Mouse (Mus musculus): Measurements from ENCODE around the gene Frmd4b. TPM values are rescaled to one million over a fixed set of nuclear protein-coding genes. Genes with fewer than 3 reads are reported as not detected.
A peak's percentile ranks its signal among the peaks of the same experiment; 100 is the strongest.

The Frmd4b gene
- total RNA-seq, 1 experiment, result 2.1 TPM

GRCm38 (mm10) chr6:97312545-97312939 lies 304.8 kb downstream of the Frmd4b start:
- Histone ChIP-seq H3K4me1 (ENCODE audit: control insufficient read depth in 2 of 2, insufficient read depth in 2 of 2, low read length in 2 of 2, poor library complexity in 1 of 2) (peaks cover 2 to 8% of the 10 kb centered on the region in 2 experiments; a peak in 3 of 4 replicates), H3K9ac (ENCODE audit: insufficient read depth, low read depth, low read length, poor library complexity, severe bottlenecking) (no peak overlapping the region), H3K4me3 (ENCODE audit: insufficient read depth in 1 of 2, low read depth in 1 of 2, low read length in 2 of 2, poor library complexity in 1 of 2, severe bottlenecking in 1 of 2) (peak overlapping the region; percentile 39 to 63; a peak in 3 of 4 replicates), H3K9me3 (ENCODE audit: control insufficient read depth, insufficient read depth, low read depth, low read length) (no peaks in the 10 kb centered on the region), H3K36me3 (ENCODE audit: control insufficient read depth, insufficient read depth, low read length, poor library complexity, severe bottlenecking) (no peaks in the 10 kb centered on the region), H3K27ac (ENCODE audit: insufficient read depth, low read depth, low read length, poor library complexity, severe bottlenecking) (no peak overlapping the region)
- no peak for TF ChIP-seq CHD2 (IDR thresholded peaks at IDR 0.05; ENCODE audit: low read depth, low read length)
- no peak for TF ChIP-seq HCFC1 (IDR thresholded peaks at IDR 0.05; ENCODE audit: borderline replicate concordance, insufficient read depth, low read length)
- TF ChIP-seq MAFK (IDR thresholded peaks at IDR 0.05; ENCODE audit: insufficient read depth, low read depth, low read length), result no peak
- no peak for TF ChIP-seq ZNF384 (IDR thresholded peaks at IDR 0.05; ENCODE audit: low read depth, low read length)
- no peak for TF ChIP-seq ZC3H11A (IDR thresholded peaks at IDR 0.05; ENCODE audit: borderline replicate concordance, low read depth, low read length)
- in situ Hi-C loops (cut with MboI; ENCODE audit: low sequenced_read_pairs in 2 of 2, unreplicated experiment in 2 of 2), result no loop called here
- DNase-seq (ENCODE audit: low read depth, low spot score), result no peak

GRCm38 (mm10) chr6:97311599-97312544 lies 305.5 kb downstream of the Frmd4b start:
- H3K27ac ChIP-seq (ENCODE audit: insufficient read depth, low read depth, low read length, poor library complexity, severe bottlenecking), result no peak overlapping the region
- no peaks in the 10 kb centered on the region for H3K36me3 ChIP-seq (ENCODE audit: control insufficient read depth, insufficient read depth, low read length, poor library complexity, severe bottlenecking)
- DNase-seq (ENCODE audit: low read depth, low spot score), result no peak
- H3K4me3 ChIP-seq (ENCODE audit: insufficient read depth in 1 of 2, low read depth in 1 of 2, low read length in 2 of 2, poor library complexity in 1 of 2, severe bottlenecking in 1 of 2), result peak overlapping the region; percentile 39 to 63
- TF ChIP-seq MAFK (IDR thresholded peaks at IDR 0.05; ENCODE audit: insufficient read depth, low read depth, low read length) (no peak), ZNF384 (IDR thresholded peaks at IDR 0.05; ENCODE audit: low read depth, low read length) (no peak), HCFC1 (IDR thresholded peaks at IDR 0.05; ENCODE audit: borderline replicate concordance, insufficient read depth, low read length) (no peak), ZC3H11A (IDR thresholded peaks at IDR 0.05; ENCODE audit: borderline replicate concordance, low read depth, low read length) (no peak), CHD2 (IDR thresholded peaks at IDR 0.05; ENCODE audit: low read depth, low read length) (no peak)
- peaks cover 2 to 8% of the 10 kb centered on the region in 2 experiments; a peak in 3 of 4 replicates for H3K4me1 ChIP-seq (ENCODE audit: control insufficient read depth in 2 of 2, insufficient read depth in 2 of 2, low read length in 2 of 2, poor library complexity in 1 of 2)
- H3K9ac ChIP-seq (ENCODE audit: insufficient read depth, low read depth, low read length, poor library complexity, severe bottlenecking), result peak overlapping the region; percentile 21
- no peaks in the 10 kb centered on the region for H3K9me3 ChIP-seq (ENCODE audit: control insufficient read depth, insufficient read depth, low read depth, low read length)
- in situ Hi-C loops (cut with MboI; ENCODE audit: low sequenced_read_pairs in 2 of 2, unreplicated experiment in 2 of 2), result no loop called here

- no peak overlapping the region for H3K4me3 ChIP-seq (ENCODE audit: insufficient read depth in 1 of 2, low read depth in 1 of 2, low read length in 2 of 2, poor library complexity in 1 of 2, severe bottlenecking in 1 of 2)
- no peak overlapping the region for H3K9ac ChIP-seq (ENCODE audit: insufficient read depth, low read depth, low read length, poor library complexity, severe bottlenecking)
- no peak overlapping the region for H3K27ac ChIP-seq (ENCODE audit: insufficient read depth, low read depth, low read length, poor library complexity, severe bottlenecking)
- no peaks in the 10 kb centered on the region for H3K9me3 ChIP-seq (ENCODE audit: control insufficient read depth, insufficient read depth, low read depth, low read length)
- no peak for TF ChIP-seq HCFC1 (IDR thresholded peaks at IDR 0.05; ENCODE audit: borderline replicate concordance, insufficient read depth, low read length)
- H3K4me1 ChIP-seq (ENCODE audit: control insufficient read depth in 2 of 2, insufficient read depth in 2 of 2, low read length in 2 of 2, poor library complexity in 1 of 2), result peaks cover 2 to 11% of the 10 kb centered on the region in 2 experiments; a peak in 3 of 4 replicates
- H3K36me3 ChIP-seq (ENCODE audit: control insufficient read depth, insufficient read depth, low read length, poor library complexity, severe bottlenecking), result peaks cover 2% of the 10 kb centered on the region; the same call in 1 of the 2 replicates
- in situ Hi-C loops (cut with MboI; ENCODE audit: low sequenced_read_pairs in 2 of 2, unreplicated experiment in 2 of 2), result no loop called here
- DNase-seq (ENCODE audit: low read depth, low spot score), result peak; percentile 54
These were observed 306.4 kb downstream of the Frmd4b start for GRCm38 (mm10) chr6:97310901-97311331.

GRCm38 (mm10) chr6:97309161-97309560 lies 308.2 kb downstream of the Frmd4b start:
- in situ Hi-C loops (cut with MboI; ENCODE audit: low sequenced_read_pairs in 2 of 2, unreplicated experiment in 2 of 2), result no loop called here
- H3K9me3 ChIP-seq (ENCODE audit: control insufficient read depth, insufficient read depth, low read depth, low read length), result no peaks in the 10 kb centered on the region
- TF ChIP-seq MAFK (IDR thresholded peaks at IDR 0.05; ENCODE audit: insufficient read depth, low read depth, low read length), result no peak
- TF ChIP-seq HCFC1 (IDR thresholded peaks at IDR 0.05; ENCODE audit: borderline replicate concordance, insufficient read depth, low read length), result no peak
- no peak for TF ChIP-seq ZNF384 (IDR thresholded peaks at IDR 0.05; ENCODE audit: low read depth, low read length)
- TF ChIP-seq ZC3H11A (IDR thresholded peaks at IDR 0.05; ENCODE audit: borderline replicate concordance, low read depth, low read length), result no peak
- no peak for TF ChIP-seq CHD2 (IDR thresholded peaks at IDR 0.05; ENCODE audit: low read depth, low read length)
- DNase-seq (ENCODE audit: low read depth, low spot score), result no peak
- no peak overlapping the region for H3K27ac ChIP-seq (ENCODE audit: insufficient read depth, low read depth, low read length, poor library complexity, severe bottlenecking)
- peaks cover 2 to 11% of the 10 kb centered on the region in 2 experiments; a peak in 3 of 4 replicates for H3K4me1 ChIP-seq (ENCODE audit: control insufficient read depth in 2 of 2, insufficient read depth in 2 of 2, low read length in 2 of 2, poor library complexity in 1 of 2)
- peaks cover 2% of the 10 kb centered on the region; the same call in 1 of the 2 replicates for H3K36me3 ChIP-seq (ENCODE audit: control insufficient read depth, insufficient read depth, low read length, poor library complexity, severe bottlenecking)
- H3K4me3 ChIP-seq (ENCODE audit: insufficient read depth in 1 of 2, low read depth in 1 of 2, low read length in 2 of 2, poor library complexity in 1 of 2, severe bottlenecking in 1 of 2), result no peak overlapping the region
- H3K9ac ChIP-seq (ENCODE audit: insufficient read depth, low read depth, low read length, poor library complexity, severe bottlenecking), result no peak overlapping the region
